Mouse (Mus musculus): ENCODE results near the gene Stc2.
A peak's percentile ranks its signal among the peaks of the same experiment; 100 is the strongest.

Gene Stc2

DNA sequence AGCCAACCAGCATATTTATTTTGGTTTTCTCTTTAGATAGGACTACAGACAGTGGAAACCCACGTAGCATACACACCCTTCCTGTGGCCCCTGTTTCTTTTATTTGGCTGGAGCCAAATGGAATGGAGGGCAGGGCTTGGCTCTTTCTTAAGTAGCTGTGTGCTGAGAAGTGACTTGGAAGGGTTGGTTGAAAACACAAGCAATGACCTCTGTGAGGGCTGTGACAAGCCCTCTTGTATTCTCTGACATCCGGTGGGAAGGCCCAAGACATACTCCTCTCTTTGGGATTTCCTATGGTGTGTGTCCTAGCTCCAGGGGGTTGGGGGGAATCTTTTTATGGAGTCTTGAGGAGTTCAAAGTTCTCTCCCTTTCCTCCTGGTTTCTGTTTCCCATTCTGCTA is 3.5 kb downstream of the Stc2 start:
- DNase-seq (ENCODE audit: extremely low spot score, low spot score), result no peak

DNA sequence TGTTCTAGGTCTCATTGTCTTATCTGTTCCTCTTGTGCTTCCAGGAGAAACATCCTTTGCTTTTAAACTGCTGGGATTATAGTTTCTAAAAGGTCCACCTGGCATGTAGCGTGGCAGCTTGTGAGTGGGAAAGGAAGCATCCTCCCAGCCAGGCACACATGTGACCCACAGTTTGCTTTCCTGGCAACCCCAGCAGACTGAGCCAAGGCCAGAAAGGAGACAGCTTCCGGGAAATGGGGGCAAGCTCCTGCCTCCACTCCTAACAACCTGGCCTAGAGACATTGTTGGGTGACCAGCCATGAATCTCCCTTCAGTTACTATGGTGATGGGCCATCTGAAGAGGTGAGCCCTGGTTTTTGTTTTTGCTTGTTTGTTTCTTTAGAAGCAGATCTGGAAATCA is 3.9 kb downstream of the Stc2 start:
- no peak for DNase-seq (ENCODE audit: extremely low spot score, low spot score)

DNA sequence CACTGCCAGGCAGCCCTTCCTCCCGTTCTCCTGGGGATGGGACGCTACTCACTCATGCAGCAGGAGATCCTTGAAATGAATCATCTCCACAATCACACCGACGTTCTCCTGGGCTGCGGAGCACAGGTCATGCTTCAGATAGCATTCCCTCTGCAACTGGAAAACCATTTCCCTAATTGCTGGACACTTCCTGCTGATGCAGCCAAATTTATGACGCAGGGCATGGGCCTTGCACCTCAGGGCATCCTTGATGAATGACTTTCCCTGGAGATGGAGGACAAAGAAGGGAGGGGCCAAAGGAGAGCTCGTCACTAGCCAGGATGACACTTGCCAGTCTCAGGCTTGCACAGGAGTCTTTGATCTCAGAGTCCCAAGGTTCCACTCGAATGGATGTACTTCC is 4.6 kb downstream of the Stc2 start:
- no peak for DNase-seq (ENCODE audit: extremely low spot score, low spot score)

DNA sequence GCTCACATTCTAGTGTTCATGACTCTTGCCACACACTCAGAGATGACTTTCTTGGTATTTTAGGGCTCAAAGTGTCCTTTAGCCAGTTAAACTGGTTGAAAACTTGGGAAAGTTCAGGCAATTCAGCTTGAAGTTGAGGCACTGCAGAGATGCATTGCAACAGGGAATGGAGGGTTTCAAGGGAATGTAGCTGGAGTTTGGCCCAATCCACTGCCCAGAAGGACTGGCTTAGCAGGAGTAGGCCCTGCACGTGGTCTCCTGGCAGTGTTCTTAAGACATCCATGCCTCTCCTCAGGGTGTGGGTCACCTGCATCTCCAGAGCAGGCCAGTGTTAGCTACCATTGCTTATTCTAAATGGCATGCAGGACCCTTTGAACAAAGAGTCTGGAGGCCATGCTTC is 7.0 kb downstream of the Stc2 start:
- no peak for DNase-seq (ENCODE audit: extremely low spot score, low spot score)

DNA sequence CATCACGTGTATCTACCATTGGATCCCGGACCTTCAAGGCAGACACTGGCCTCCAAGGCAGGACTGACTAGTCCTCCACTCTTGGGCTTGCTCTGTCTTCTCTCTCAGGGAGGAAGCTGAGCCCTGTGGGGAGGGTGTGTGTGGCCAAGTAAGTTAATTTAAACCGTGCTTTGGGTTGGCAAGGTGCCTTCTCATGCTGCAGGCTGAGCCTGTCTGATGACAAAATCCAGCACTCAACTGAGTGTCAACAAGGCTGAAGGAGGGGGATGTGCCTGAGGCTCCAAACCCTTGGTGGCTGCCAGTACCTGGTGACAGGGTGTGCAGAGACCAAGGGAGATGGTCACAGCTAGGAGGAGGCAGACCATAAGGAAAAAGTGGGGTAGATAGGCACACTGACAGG is 7.5 kb downstream of the Stc2 start:
- DNase-seq (ENCODE audit: extremely low spot score, low spot score), result no peak

DNA sequence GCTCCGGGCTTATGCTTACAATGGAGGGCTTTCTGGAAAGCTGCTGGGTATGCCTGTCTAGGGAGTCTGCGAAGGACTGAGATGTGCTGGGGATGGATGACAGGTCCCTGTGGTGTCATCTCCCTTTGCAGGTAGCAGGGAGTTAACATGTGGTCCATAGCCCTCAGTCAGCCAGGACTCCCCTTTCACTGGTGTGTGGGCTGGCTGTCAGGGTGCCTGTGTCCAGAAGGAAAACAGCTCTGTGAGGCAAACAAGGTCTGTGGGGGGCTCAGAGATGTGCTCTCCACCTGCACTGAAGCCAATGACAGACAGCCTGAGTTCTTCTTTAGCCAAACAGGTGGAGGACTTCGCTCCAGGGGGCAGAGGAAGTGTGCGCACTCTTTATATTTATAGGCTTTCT is 8.8 kb downstream of the Stc2 start:
- peak; percentile 2 for DNase-seq (ENCODE audit: extremely low spot score, low spot score)

DNA sequence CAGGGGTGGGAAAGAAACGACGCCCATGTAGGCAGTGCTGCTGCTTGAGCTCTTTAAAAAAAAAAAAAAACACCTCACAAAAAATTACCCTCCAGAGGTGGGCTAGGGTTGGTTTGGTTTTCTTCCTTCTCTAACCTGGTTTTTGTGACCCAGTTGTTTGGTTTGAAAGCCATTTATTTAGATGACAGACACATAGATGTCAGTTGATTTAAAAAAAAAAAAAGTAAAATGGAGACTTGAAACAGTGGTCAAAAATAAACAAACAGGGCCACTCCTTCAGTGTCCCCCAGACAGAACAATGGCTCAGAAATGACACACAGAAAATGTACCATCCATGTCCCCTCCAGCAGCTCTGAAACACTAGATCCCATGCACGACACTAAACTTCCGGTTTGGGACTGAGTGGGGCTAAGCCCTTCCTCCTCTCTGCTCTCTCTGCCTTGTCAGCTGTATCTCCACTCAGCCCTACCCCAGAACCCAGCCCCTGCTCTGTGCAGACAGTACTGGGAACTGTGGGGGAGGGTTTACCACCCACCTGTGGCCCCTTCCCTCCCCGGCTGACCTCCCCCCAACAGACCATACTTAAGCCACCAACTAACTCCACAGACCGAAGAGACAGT is 10.5 kb downstream of the Stc2 start:
- DNase-seq (ENCODE audit: extremely low spot score, low spot score), result no peak

DNA sequence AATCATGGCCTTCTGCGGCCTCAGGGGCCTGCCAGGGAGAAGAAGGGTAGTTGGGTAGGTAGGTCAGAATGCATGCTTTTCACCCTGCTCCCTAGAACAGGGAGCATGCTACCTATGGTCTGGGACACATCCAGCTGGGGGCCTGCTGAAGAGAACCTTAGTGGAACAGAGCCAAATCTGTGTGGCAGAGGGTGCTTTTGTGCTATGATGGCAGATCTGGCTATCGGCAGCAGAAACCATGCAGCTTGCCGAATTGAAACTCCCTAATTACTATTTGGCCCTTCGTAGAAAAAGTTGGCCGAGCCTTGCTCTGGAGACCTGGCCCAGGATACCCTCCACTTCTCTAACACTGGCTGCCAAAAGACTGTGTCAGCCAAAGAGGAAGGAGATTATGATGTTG is 11.4 kb downstream of the Stc2 start:
- peak; percentile 4 for DNase-seq (ENCODE audit: extremely low spot score, low spot score)

DNA sequence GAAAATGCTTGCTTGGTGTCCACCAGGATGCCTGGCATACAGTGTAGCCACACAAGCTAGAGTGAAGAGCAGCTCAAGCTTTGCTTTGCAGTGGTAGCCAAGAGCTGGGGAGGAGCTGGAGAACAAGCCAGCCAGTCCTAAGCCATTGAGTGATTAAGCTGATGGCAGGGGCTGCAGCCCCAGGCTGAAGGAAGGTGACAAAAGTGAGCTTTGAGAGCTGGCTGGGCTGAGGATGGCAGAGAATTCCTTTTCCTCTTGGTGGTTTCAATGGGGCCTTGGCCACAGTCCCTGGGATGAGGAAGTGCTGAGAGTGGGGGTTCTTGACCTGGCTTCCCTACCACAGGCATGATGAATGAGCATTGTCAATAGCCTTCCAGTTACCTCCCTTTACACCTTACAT is 13.0 kb downstream of the Stc2 start:
- DNase-seq (ENCODE audit: extremely low spot score, low spot score), result no peak

DNA sequence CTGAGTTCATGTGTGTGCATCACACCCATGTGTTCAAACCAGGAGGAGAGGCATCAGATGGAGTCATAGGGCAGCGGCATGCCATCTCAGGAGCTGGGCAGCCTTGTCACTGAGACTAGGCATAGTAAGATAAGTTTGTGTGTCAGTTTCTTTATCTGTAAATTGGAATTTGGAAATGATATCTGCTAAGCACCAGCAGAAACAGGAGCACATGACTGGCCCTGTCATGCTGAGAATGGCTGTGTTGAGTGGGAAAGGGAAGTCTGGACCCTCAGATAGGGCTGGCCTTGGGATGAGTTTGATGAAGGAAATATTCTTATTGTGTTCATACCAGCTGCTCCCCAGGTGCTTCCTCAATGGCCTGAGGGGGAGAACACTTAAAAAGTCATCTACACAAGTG is 14.1 kb downstream of the Stc2 start:
- no peak for DNase-seq (ENCODE audit: extremely low spot score, low spot score)

DNA sequence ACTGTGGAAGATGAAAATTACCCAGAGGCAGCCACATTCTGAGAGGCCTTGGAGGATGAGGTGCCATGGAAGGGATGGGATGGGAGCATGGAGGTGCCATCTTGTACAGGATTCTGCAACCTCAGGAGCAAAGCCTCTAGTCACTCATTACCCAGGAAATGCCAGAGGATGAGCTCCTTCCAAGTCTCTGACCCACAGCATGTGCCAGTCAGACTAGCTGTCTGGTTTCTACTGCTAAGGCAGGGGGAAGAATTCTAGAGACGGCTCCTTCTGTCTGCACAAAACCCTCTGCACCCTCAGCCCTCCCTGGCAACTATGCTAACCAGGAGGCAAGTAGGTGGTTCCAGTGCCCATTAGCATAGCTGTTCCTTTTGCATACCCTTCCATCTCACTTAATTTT is 15.4 kb downstream of the Stc2 start:
- no peak for DNase-seq (ENCODE audit: extremely low spot score, low spot score)
